Mouse (Mus musculus): ENCODE data around the gene Tmem251. TPM values are rescaled to one million over a fixed set of nuclear protein-coding genes. Genes with fewer than 3 reads are reported as not detected.
A peak's percentile ranks its signal among the peaks of the same experiment; 100 is the strongest.

The Tmem251 gene
- polyA plus RNA-seq, 1 experiment from 2014 or later = 14.0 TPM

- Histone ChIP-seq H3K4me1 (replicated peaks; ENCODE audit: control insufficient read depth, insufficient read depth, low read length) (peaks cover 10% of the 10 kb centered on the region), H3K4me2 (no peak overlapping the region), H3K36me3 (ENCODE audit: control insufficient read depth, insufficient read depth, low read length) (no peaks in the 10 kb centered on the region), H3K27ac (ENCODE audit: low read depth, low read length) (no peak overlapping the region), H3K9ac (ENCODE audit: low read depth, low read length) (no peak overlapping the region), H3K9me3 (ENCODE audit: control insufficient read depth, low read length) (no peaks in the 10 kb centered on the region), H3K27me3 (replicated peaks; ENCODE audit: control insufficient read depth, insufficient read depth, low read length) (no peaks in the 10 kb centered on the region), H3K4me3 (ENCODE audit: low read depth, low read length) (no peak overlapping the region)
- no peak for ATAC-seq (replicated peaks; ENCODE audit: low FRiP score)
- DNase-seq (ENCODE audit: low spot score) = no peak
- WGBS = 81% methylated on average over 5 of the region's 5 CpGs
Observed at GRCm38 (mm10) chr12:102739096-102739495, 4.5 kb upstream of the Tmem251 start.

DNA sequence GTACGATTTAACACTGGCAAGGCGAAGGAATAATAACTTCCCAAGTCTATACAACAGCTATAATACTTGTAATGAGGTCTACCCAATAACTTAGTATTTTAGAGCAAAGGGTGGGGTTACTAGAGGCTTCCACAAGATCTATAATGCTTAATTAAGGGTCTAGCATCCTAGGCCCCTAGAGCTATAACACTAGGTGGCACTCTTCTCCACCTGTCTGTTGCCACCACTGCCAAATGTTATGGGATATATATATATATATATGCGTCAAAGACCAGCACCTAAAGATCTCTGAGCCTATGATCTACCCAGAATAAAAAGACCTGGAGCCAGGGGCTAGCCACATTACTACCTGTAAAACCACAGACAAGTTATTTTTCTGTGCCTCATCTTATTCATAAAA is 3.3 kb upstream of the Tmem251 start:
- DNase-seq (ENCODE audit: low spot score) = no peak

DNA sequence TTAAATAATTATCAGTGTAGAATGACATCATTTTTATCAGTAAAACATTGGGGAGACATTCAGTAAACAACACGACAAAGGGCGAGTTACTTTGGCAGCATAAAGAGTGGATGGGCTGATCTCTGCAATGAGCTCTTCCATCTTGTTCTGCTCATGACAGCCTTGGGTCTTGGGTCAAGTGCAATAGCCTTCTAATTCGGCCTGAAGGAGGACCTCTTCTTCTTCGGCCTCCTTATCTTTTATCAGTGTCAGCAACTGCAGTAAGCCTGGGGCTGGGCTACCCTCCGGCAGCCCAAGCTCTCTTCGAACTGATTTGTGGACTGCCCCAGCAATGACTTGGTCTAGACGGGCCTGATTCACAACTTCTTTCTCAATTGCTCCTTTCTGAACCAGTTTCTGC is 1.5 kb upstream of the Tmem251 start:
- Histone ChIP-seq H3K4me1 (replicated peaks; ENCODE audit: control insufficient read depth, insufficient read depth, low read length) (peaks cover 18% of the 10 kb centered on the region), H3K9ac (ENCODE audit: low read depth, low read length) (no peak overlapping the region), H3K27me3 (replicated peaks; ENCODE audit: control insufficient read depth, insufficient read depth, low read length) (no peaks in the 10 kb centered on the region), H3K27ac (ENCODE audit: low read depth, low read length) (no peak overlapping the region), H3K9me3 (ENCODE audit: control insufficient read depth, low read length) (no peaks in the 10 kb centered on the region), H3K4me3 (ENCODE audit: low read depth, low read length) (no peak overlapping the region), H3K4me2 (peak overlapping the region; percentile 86; the same call in 1 of the 2 replicates), H3K36me3 (ENCODE audit: control insufficient read depth, insufficient read depth, low read length) (no peaks in the 10 kb centered on the region)
- DNase-seq (ENCODE audit: low spot score) (no peak), ATAC-seq (replicated peaks; ENCODE audit: low FRiP score) (no peak)
- WGBS = 62% methylated on average over 7 of the region's 7 CpGs

More for the DNA sequence above, 3.3 kb upstream of the Tmem251 start:
- Histone ChIP-seq H3K4me2 (no peak overlapping the region), H3K9ac (ENCODE audit: low read depth, low read length) (no peak overlapping the region), H3K27me3 (replicated peaks; ENCODE audit: control insufficient read depth, insufficient read depth, low read length) (no peaks in the 10 kb centered on the region), H3K4me1 (replicated peaks; ENCODE audit: control insufficient read depth, insufficient read depth, low read length) (peaks cover 16% of the 10 kb centered on the region), H3K27ac (ENCODE audit: low read depth, low read length) (no peak overlapping the region), H3K36me3 (ENCODE audit: control insufficient read depth, insufficient read depth, low read length) (no peaks in the 10 kb centered on the region), H3K9me3 (ENCODE audit: control insufficient read depth, low read length) (no peaks in the 10 kb centered on the region), H3K4me3 (ENCODE audit: low read depth, low read length) (no peak overlapping the region)
- 62% methylated on average over 3 of the region's 3 CpGs for WGBS
- no peak for ATAC-seq (replicated peaks; ENCODE audit: low FRiP score)

DNA sequence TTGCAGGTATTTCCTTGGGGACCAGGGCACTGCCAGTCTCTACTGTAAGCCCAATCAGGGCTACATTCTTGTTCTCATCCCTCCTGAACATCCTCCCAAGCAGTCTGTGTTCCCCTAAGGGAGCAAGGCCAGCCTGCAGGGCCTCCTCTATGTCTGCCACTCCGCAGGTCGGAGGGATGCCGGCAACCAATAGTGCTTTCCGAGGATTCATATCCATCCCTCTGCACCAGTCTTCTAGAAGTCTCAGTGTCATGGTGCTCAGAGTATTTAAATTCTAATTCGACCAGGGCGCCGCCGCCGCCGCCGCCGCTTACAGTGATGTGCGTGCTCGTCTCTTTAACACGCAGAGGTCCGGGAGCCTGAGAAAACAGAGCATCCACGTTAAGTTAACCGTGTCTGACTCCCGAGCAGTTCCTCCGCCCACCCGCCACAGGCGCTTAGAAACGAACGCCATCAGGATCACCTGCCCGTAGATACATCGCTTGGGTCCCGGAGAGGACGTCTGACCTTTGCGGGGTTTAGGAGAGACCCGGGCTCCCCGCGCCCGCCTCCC is 450 bp upstream of the Tmem251 start:
- H3K4me1 ChIP-seq (replicated peaks; ENCODE audit: control insufficient read depth, insufficient read depth, low read length) = peaks cover 18% of the 10 kb centered on the region
- H3K4me2 ChIP-seq = peak overlapping the region; percentile 86
- H3K4me3 ChIP-seq (ENCODE audit: low read depth, low read length) = peak overlapping the region; percentile 80
- H3K9me3 ChIP-seq (ENCODE audit: control insufficient read depth, low read length) = no peaks in the 10 kb centered on the region
- H3K36me3 ChIP-seq (ENCODE audit: control insufficient read depth, insufficient read depth, low read length) = 0 out of 2 replicates have a peak, but pooled peaks cover 2% of the 10 kb centered on the region
- H3K27ac ChIP-seq (ENCODE audit: low read depth, low read length) = peak overlapping the region; percentile 89; the same call in 1 of the 2 replicates
- no peaks in the 10 kb centered on the region for H3K27me3 ChIP-seq (replicated peaks; ENCODE audit: control insufficient read depth, insufficient read depth, low read length)
- ATAC-seq (replicated peaks; ENCODE audit: low FRiP score) (peak; percentile 41), DNase-seq (ENCODE audit: low spot score) (no peak)
- WGBS = 2% methylated on average over 33 of the region's 33 CpGs
- peak overlapping the region; percentile 86 for H3K9ac ChIP-seq (ENCODE audit: low read depth, low read length)

DNA sequence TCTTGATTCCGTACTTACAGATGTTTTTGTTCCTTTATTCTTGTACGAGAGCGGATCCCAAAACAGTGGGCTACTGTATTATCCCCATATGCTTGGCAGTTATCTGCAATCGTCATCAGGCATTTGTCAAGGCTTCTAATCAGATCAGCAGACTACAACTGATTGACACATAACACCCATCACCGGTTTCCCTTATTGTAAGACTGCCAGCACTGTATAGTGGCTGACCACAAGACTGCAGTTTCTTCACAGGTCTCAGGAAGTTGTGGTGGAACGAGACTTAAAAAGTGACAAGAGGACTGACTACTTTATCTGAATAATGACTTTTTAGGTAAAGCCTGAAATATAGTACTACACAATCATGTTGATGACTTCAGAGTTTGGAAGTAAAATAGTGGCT is 1.3 kb downstream of the Tmem251 start:
- WGBS = 39% methylated on average over 6 of the region's 6 CpGs
- Histone ChIP-seq H3K4me3 (ENCODE audit: low read depth, low read length) (peak overlapping the region; percentile 80), H3K9me3 (ENCODE audit: control insufficient read depth, low read length) (no peaks in the 10 kb centered on the region), H3K27ac (ENCODE audit: low read depth, low read length) (peak overlapping the region; percentile 89), H3K4me2 (peak overlapping the region; percentile 86), H3K4me1 (replicated peaks; ENCODE audit: control insufficient read depth, insufficient read depth, low read length) (peaks cover 18% of the 10 kb centered on the region), H3K27me3 (replicated peaks; ENCODE audit: control insufficient read depth, insufficient read depth, low read length) (no peaks in the 10 kb centered on the region), H3K9ac (ENCODE audit: low read depth, low read length) (peak overlapping the region; percentile 86; the same call in 1 of the 2 replicates), H3K36me3 (ENCODE audit: control insufficient read depth, insufficient read depth, low read length) (0 out of 2 replicates have a peak, but pooled peaks cover 6% of the 10 kb centered on the region)
- ATAC-seq (replicated peaks; ENCODE audit: low FRiP score) (no peak), DNase-seq (ENCODE audit: low spot score) (no peak)

GRCm38 (mm10) chr12:102748256-102748655 is 4.7 kb downstream of the Tmem251 start:
- ATAC-seq (replicated peaks; ENCODE audit: low FRiP score) (no peak), DNase-seq (ENCODE audit: low spot score) (no peak)
- 79% methylated on average over 3 of the region's 3 CpGs for WGBS
- no peak overlapping the region for H3K4me2 ChIP-seq
- peaks cover 9% of the 10 kb centered on the region for H3K4me1 ChIP-seq (replicated peaks; ENCODE audit: control insufficient read depth, insufficient read depth, low read length)
- no peak overlapping the region for H3K27ac ChIP-seq (ENCODE audit: low read depth, low read length)
- no peaks in the 10 kb centered on the region for H3K9me3 ChIP-seq (ENCODE audit: control insufficient read depth, low read length)
- no peaks in the 10 kb centered on the region for H3K27me3 ChIP-seq (replicated peaks; ENCODE audit: control insufficient read depth, insufficient read depth, low read length)
- H3K36me3 ChIP-seq (ENCODE audit: control insufficient read depth, insufficient read depth, low read length) = 0 out of 2 replicates have a peak, but pooled peaks cover 6% of the 10 kb centered on the region
- no peak overlapping the region for H3K4me3 ChIP-seq (ENCODE audit: low read depth, low read length)
- no peak overlapping the region for H3K9ac ChIP-seq (ENCODE audit: low read depth, low read length)

GRCm38 (mm10) chr12:102756304-102756703 is 12.7 kb downstream of the Tmem251 start:
- WGBS = 70% methylated on average over 7 of the region's 7 CpGs
- Histone ChIP-seq H3K9ac (ENCODE audit: low read depth, low read length) (peak overlapping the region; percentile 66), H3K27ac (ENCODE audit: low read depth, low read length) (no peak overlapping the region), H3K4me1 (replicated peaks; ENCODE audit: control insufficient read depth, insufficient read depth, low read length) (peaks cover 2% of the 10 kb centered on the region; the same call in 1 of the 2 replicates), H3K27me3 (replicated peaks; ENCODE audit: control insufficient read depth, insufficient read depth, low read length) (no peaks in the 10 kb centered on the region), H3K4me3 (ENCODE audit: low read depth, low read length) (peak overlapping the region; percentile 84), H3K9me3 (ENCODE audit: control insufficient read depth, low read length) (no peaks in the 10 kb centered on the region), H3K36me3 (ENCODE audit: control insufficient read depth, insufficient read depth, low read length) (no peaks in the 10 kb centered on the region; the same call in 1 of the 2 replicates), H3K4me2 (peak overlapping the region; percentile 74)
- ATAC-seq (replicated peaks; ENCODE audit: low FRiP score) = no peak
- peak; percentile 44 for DNase-seq (ENCODE audit: low spot score)

GRCm38 (mm10) chr12:102757055-102757688 is 13.6 kb downstream of the Tmem251 start:
- peaks cover 2% of the 10 kb centered on the region; the same call in 1 of the 2 replicates for H3K4me1 ChIP-seq (replicated peaks; ENCODE audit: control insufficient read depth, insufficient read depth, low read length)
- H3K36me3 ChIP-seq (ENCODE audit: control insufficient read depth, insufficient read depth, low read length) = no peaks in the 10 kb centered on the region; the same call in 1 of the 2 replicates
- H3K9ac ChIP-seq (ENCODE audit: low read depth, low read length) = peak overlapping the region; percentile 66
- no peaks in the 10 kb centered on the region for H3K9me3 ChIP-seq (ENCODE audit: control insufficient read depth, low read length)
- peak overlapping the region; percentile 84 for H3K4me3 ChIP-seq (ENCODE audit: low read depth, low read length)
- H3K27ac ChIP-seq (ENCODE audit: low read depth, low read length) = peak overlapping the region; percentile 64
- peak; percentile 81 for ATAC-seq (replicated peaks; ENCODE audit: low FRiP score)
- peak; percentile 40 for DNase-seq (ENCODE audit: low spot score)
- H3K4me2 ChIP-seq = peak overlapping the region; percentile 74
- no peaks in the 10 kb centered on the region for H3K27me3 ChIP-seq (replicated peaks; ENCODE audit: control insufficient read depth, insufficient read depth, low read length)
- WGBS = 1% methylated on average over 46 of the region's 46 CpGs

Measured in liver, embryonic 11.5 days (tissue).